Mouse (Mus musculus) erythroblast, embryonic 14.5 days (primary cell): ENCODE measurements at regions not wholly inside any gene's neighbourhood (a gene's known extent, or its start where the extent isn't known, plus 50 kb on each side); places are given as distances from the start of the nearest gene placed in this dataset.

Experiments
- H3K27me3 ChIP-seq: 2 replicates; pipeline ENCODE4 v1.6.1; 2012; ENCODE audit warnings: inconsistent platforms; ENCODE audit not compliant: control insufficient read depth
- H3K36me3 ChIP-seq: 2 replicates; pipeline ENCODE4 v1.6.1; 2012; ENCODE audit warnings: mild to moderate bottlenecking, inconsistent platforms; ENCODE audit not compliant: control insufficient read depth
- H3K4me1 ChIP-seq: 2 replicates; pipeline ENCODE4 v1.6.1; 2012; ENCODE audit warnings: inconsistent platforms; ENCODE audit not compliant: control insufficient read depth
- H3K4me3 ChIP-seq: replicated peaks from 2 replicates; pipeline ENCODE3; 2012; ENCODE audit warnings: moderate library complexity, mild to moderate bottlenecking, inconsistent platforms
- H3K9me3 ChIP-seq: 2 replicates; pipeline ENCODE4 v1.6.1; 2012; ENCODE audit warnings: low read length, inconsistent platforms, mixed read lengths; ENCODE audit not compliant: control insufficient read depth
- GATA1 ChIP-seq: IDR thresholded peaks from 2 replicates; pipeline ENCODE4 v1.6.1; 2012; ENCODE audit warnings: low read length, inconsistent platforms, mixed read lengths
- TAL1 ChIP-seq: IDR thresholded peaks from 3 replicates; pipeline ENCODE4 v1.6.1; 2012; ENCODE audit warnings: low read length, inconsistent platforms, mixed read lengths

DNA sequence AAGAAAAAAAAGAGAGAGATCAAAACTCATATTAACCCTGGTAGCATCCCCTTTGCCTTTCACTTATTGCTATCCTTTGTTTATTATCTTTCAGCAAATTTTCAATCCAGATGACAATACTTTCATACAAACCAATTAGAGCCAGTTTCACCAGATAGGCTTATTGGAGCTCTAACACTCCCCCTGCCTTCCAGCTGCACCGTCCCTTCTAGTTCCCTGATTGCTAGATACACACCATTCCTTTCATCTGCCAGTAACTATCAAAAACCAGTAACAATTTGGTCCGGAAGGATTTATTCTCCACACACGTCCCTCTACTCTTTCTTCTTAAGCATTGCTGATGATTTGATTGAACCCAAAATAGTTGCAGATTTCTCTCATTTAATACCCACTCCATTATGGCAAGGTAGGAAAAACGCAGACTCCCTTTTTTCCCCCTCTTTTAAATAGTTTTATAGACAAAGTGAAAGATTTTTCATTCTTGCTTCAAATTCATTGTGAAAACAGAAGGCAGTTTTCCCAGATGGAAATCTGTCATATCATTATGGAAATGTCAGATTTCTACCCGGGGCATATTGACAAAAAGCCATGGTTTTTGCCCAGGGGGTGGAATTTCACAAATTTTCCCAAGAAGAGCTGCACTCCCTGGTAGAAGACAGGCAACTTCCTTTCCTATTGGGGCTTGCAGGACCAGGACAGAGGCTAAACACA lies 617.3 kb downstream of the Bcl11a start:
- no peaks in the 10 kb centered on the region for H3K4me1 ChIP-seq
- TF ChIP-seq GATA1: no peak
- TF ChIP-seq TAL1: no peak
- H3K9me3 ChIP-seq: no peaks in the 10 kb centered on the region
- H3K4me3 ChIP-seq: no peak overlapping the region
- H3K27me3 ChIP-seq: no peaks in the 10 kb centered on the region
- no peaks in the 10 kb centered on the region for H3K36me3 ChIP-seq

DNA sequence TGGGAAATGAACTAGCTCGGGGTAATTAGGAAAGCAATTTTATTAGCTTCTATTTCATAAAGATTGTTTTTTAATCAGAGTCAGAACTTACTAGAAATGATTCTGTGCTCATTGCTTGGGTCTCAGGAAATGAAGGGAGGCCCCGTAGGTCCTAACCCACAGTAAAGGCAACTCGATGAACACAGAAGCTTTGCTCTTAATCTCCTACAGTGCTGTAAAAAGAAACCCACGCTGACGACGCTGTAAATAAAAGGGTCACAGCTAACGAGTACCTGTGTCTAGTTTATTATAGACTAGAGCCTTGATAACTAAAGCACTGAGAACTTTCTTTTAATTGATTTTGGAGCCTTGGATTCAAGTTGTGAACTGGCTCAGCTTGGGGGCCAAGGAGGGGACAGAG lies 618.7 kb downstream of the Bcl11a start:
- TF ChIP-seq GATA1 (no peak), TAL1 (no peak)
- H3K4me3 ChIP-seq: no peak overlapping the region
- H3K4me1 ChIP-seq: no peaks in the 10 kb centered on the region
- no peaks in the 10 kb centered on the region for H3K27me3 ChIP-seq
- H3K36me3 ChIP-seq: no peaks in the 10 kb centered on the region
- no peaks in the 10 kb centered on the region for H3K9me3 ChIP-seq

DNA sequence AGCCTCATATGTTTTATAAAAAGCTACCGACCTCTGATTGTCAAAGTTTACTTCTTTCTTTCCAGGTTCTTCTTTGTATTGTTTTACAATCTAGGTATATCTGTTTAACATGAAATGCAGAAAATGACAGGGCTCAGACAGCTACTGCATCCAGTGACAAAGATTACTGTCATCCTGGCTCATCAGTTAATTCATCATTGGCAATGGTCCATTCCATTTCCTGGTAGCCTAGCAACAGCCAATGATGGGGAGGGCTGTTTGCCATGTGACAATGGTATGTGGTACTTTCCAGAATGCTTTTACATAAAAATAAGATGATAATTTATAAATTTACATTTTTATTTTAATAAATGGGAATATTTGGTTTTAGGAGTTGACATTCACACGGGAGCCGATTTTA lies 630.9 kb downstream of the Bcl11a start:
- TF ChIP-seq TAL1: no peak
- TF ChIP-seq GATA1: no peak
- Histone ChIP-seq H3K4me1 (no peaks in the 10 kb centered on the region), H3K9me3 (no peaks in the 10 kb centered on the region), H3K4me3 (no peak overlapping the region), H3K36me3 (no peaks in the 10 kb centered on the region), H3K27me3 (no peaks in the 10 kb centered on the region)

DNA sequence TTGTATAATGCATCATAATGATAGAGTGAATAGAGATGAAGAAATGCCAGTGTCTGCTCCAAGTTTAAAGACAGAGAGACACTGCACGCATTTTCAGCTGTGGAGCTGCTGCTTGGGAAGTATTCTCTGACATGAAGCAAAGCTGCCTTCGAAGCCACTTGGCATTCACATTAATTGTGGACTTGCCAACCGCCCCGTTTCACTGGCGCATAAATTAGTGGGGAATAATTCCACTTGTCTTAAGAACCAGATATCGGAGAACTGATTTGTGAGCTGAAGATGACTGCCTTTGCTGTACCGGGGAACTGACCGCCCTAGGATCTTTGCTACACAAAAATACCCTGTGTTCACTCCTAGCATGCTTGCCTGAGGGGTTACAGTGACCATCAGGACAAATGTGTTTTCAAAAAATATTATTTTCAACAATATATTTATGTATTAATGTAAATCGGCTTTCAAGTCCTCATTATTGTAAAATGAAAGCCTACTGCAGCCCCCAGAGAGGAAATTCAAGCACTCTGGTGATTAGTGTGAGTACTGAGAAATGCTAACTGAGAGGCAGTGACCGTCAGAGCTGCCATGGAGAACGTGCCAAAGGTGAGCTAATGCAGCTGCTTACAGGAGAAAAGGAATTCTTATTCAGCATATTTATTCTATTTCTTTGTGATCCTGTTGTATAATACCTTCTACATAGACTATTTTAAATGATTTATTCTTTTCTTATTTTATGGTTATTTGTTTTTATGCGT lies 638.9 kb downstream of the Bcl11a start:
- H3K4me3 ChIP-seq: no peak overlapping the region
- H3K27me3 ChIP-seq: no peaks in the 10 kb centered on the region
- no peaks in the 10 kb centered on the region for H3K36me3 ChIP-seq
- TF ChIP-seq TAL1: no peak
- no peak for TF ChIP-seq GATA1
- no peaks in the 10 kb centered on the region for H3K4me1 ChIP-seq
- H3K9me3 ChIP-seq: no peaks in the 10 kb centered on the region

DNA sequence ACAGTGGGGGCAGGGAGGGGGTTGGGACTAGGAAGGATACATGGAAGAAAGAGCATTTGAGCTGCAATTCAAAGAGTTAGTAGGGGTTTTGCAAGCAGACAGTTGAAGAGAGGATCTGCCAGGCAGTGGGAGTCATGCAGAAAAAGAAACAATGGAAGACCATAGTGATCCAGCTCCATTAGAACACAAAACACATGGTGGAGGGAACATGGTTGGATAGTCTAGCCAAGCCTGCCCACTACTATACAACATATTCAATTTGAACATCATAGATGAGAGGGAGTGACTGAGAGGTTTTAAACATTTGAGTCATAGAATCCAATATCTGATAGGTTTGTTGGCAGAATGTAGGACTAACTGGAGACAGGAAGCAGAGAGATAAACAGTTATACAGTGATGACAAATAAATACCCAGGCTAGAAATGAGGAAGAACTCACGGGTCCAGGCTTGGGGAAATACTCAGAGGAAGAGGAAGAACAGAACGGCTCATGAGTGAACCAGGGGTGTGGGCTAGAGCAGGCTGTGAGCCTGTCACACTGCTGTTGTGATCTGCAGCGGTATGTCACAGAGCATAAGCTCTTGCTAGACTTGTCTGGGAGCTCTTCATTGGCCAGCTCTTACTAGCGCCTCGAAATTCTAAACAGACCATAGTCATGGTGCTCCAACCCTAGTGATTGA lies 646.5 kb downstream of the Bcl11a start:
- TF ChIP-seq TAL1: no peak
- no peak for TF ChIP-seq GATA1
- Histone ChIP-seq H3K4me1 (no peaks in the 10 kb centered on the region), H3K9me3 (no peaks in the 10 kb centered on the region), H3K4me3 (no peak overlapping the region), H3K36me3 (no peaks in the 10 kb centered on the region), H3K27me3 (no peaks in the 10 kb centered on the region)

DNA sequence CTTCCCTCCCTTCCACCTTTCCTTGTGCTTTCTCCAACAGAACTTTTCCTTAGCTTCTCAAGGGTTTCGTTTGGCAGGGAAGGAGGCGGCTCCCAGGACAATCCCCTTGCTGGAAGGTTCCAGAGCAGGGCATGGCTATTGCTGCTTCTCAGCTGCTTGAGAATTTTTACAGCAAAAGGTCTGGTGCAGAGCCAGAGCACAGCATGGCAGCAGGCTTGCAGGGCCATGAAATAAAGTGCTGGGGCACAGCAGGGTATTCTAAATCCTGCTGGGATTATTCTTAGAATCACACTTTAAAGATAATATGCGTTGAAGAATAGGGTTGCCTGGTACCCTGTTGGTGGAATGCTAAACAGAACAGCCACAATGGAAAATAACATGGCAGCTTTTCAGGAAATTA lies 648.5 kb downstream of the Bcl11a start:
- Histone ChIP-seq H3K4me1 (no peaks in the 10 kb centered on the region), H3K4me3 (no peak overlapping the region), H3K9me3 (no peaks in the 10 kb centered on the region), H3K36me3 (no peaks in the 10 kb centered on the region), H3K27me3 (no peaks in the 10 kb centered on the region)
- no peak for TF ChIP-seq GATA1
- no peak for TF ChIP-seq TAL1

DNA sequence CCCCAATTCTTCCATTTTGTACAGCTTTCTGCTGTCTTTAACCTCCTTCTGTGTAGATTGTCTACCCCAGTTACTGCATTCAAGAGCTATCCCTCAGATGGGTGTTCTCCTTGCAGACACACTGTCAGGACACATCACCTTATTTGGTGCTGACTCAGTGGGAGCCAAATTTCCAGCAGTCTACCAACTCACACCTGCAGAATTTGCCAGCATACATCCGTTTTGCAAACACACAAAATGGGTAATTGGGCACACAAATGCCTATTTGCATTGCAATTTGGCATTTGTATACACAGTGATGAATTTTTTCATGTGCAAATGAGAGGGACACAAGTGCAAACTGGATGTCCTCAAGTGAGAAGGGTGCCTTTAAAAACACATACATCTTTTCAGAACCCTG lies 649.5 kb downstream of the Bcl11a start:
- no peaks in the 10 kb centered on the region for H3K36me3 ChIP-seq
- H3K4me1 ChIP-seq: no peaks in the 10 kb centered on the region
- H3K4me3 ChIP-seq: no peak overlapping the region
- H3K27me3 ChIP-seq: no peaks in the 10 kb centered on the region
- TF ChIP-seq TAL1 (no peak), GATA1 (no peak)
- H3K9me3 ChIP-seq: no peaks in the 10 kb centered on the region

DNA sequence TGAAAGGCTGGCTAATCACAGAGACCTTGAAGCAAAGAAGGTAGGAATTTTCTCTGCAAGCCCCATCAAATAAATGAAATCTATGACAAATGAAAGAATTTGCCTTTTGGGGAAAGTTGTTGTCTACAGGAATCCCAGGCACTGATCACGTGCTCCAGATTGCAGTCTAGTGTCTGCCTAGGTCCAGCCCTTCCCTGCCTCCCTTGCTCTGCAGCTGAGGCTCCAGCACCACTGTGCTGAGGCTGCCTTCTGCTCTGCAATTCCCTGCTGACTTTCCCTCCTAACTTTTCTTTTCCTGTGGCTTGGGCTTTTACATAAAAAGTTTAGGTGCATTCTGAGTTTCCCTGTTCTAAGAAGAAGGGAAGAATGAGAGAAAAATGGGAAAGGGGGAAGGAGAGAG lies 653.6 kb downstream of the Bcl11a start:
- H3K4me3 ChIP-seq: no peak overlapping the region
- no peaks in the 10 kb centered on the region for H3K9me3 ChIP-seq
- no peaks in the 10 kb centered on the region for H3K27me3 ChIP-seq
- H3K36me3 ChIP-seq: no peaks in the 10 kb centered on the region
- H3K4me1 ChIP-seq: no peaks in the 10 kb centered on the region
- TF ChIP-seq TAL1 (no peak), GATA1 (no peak)

DNA sequence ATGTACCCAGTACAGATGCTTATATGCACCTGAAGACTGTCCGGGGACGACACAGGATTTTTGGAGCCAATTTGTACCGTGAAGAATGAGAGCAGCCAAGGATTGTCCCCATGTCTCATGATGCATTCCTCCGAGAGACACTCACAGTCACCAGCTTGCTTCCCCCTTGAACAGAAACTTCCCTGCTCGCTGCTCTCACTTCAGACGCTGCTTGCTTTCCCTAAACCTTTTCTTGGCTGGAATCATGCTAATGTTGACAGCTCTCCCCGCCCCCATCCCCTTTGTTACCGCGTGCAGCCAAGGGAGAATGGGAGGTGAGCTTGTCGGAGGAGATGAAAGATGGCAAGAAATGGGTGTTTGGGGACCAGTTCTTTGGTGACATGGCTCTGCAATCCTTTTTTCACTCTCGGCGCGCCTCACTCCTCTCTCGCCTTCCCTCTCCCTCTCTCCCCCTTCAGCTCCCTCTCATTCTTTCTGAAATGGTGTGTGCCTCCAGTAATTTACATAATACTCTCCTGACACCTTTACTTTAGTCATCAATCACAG lies 661.9 kb downstream of the Bcl11a start:
- Histone ChIP-seq H3K4me3 (no peak overlapping the region), H3K4me1 (no peaks in the 10 kb centered on the region), H3K9me3 (no peaks in the 10 kb centered on the region), H3K36me3 (no peaks in the 10 kb centered on the region), H3K27me3 (no peaks in the 10 kb centered on the region)
- TF ChIP-seq GATA1 (no peak), TAL1 (no peak)
